Mouse (Mus musculus) bone marrow, adult 2 months (tissue): ENCODE results near the gene Hoxa7.

Experiments
- CTCF ChIP-seq: fragments of 200-500 bp; IDR thresholded peaks from 2 replicates; pipeline ENCODE4 v1.5.1; 2011; ENCODE audit warnings: low read length, control low read depth; ENCODE audit not compliant: control insufficient read depth, insufficient read depth
- POLR2A ChIP-seq: fragments of 200-500 bp; IDR thresholded peaks from 2 replicates; pipeline ENCODE4 v1.6.1; 2011; ENCODE audit warnings: low read depth, mild to moderate bottlenecking, control low read depth, low read length, borderline replicate concordance; ENCODE audit not compliant: control insufficient read depth

DNA sequence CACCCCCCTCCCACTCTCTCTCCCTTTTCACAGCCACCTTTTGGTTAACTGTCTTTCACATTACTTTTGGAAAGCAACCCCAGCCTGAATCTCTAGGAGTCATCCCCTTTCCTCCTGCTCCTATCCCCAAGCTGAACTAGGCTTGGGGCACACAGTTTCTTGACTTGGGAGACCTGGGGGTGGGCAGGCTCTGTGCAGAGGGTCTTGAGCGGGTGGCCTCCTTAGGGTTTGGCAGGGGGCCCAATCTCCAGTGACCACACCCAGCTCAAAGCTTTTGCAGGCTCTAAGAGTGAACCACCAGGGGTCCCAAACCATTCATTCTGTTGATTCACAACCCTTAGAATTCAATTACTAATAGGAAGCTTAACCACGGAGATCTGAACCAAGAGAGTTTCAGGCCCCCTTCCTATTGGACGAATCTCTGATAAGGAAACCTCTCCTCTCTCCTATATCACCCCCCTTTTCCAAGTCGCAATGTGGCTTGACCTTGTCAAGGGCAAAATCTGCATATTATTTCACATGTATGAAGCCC, 21.2 kb upstream of the Hoxa7 start:
- TF ChIP-seq CTCF: no peak
- no peak for TF ChIP-seq POLR2A
